Mouse (Mus musculus) lung, postnatal 0 days (tissue): ENCODE data around the gene Nr2f1.

ENCODE experiments used
- CTCF ChIP-seq: IDR thresholded peaks from 2 replicates; pipeline ENCODE4 v1.5.1; 2016; ENCODE audit warnings: antibody characterized with exemption, mild to moderate bottlenecking
- EP300 ChIP-seq: IDR thresholded peaks from 2 replicates; pipeline ENCODE4 v1.6.1; 2016; ENCODE audit warnings: antibody characterized with exemption, mild to moderate bottlenecking, control low read depth

- TF ChIP-seq EP300 (no peak), CTCF (no peak)
Measured at GRCm38 (mm10) chr13:78184786-78185466, 14.6 kb downstream of the Nr2f1 start.
